Mouse (Mus musculus) brain, embryonic 14.5 days (tissue): Measurements from ENCODE around the gene Dusp3.

Experiments
- CTCF ChIP-seq: fragments of 200-500 bp; IDR thresholded peaks from 2 replicates; pipeline ENCODE4 v1.5.1; 2012; ENCODE audit warnings: inconsistent platforms, mild to moderate bottlenecking, moderate library complexity, borderline replicate concordance; ENCODE audit not compliant: insufficient read depth, insufficient read length; ENCODE audit errors: extremely low read depth
- POLR2A ChIP-seq: fragments of 200-500 bp; IDR thresholded peaks from 2 replicates; pipeline ENCODE4 v1.6.1; 2012; ENCODE audit warnings: mild to moderate bottlenecking, inconsistent platforms, borderline replicate concordance; ENCODE audit not compliant: poor library complexity, insufficient read depth, insufficient read length, severe bottlenecking; ENCODE audit errors: extremely low read depth

GRCm38 (mm10) chr11:101966965-101967614, 19.7 kb downstream of the Dusp3 start, which contains the start of gene Sost:
- TF ChIP-seq POLR2A, result no peak
- TF ChIP-seq CTCF, result no peak
